Mouse (Mus musculus): ENCODE measurements around the gene Stard7. TPM values are rescaled to one million over a fixed set of nuclear protein-coding genes. Genes with fewer than 3 reads are reported as not detected.

Stard7 gene
- polyA plus RNA-seq, 1 experiment from 2014 or later, result 76.1 TPM

- WGBS, result 56% methylated on average over 6 of the region's 6 CpGs
- H3K36me3 ChIP-seq (ENCODE audit: insufficient read depth, low read length), result no peaks in the 10 kb centered on the region
- no peak overlapping the region for H3K4me2 ChIP-seq (replicated peaks; ENCODE audit: low read depth, low read length)
- H3K4me3 ChIP-seq (ENCODE audit: low read length), result no peak overlapping the region
- no peaks in the 10 kb centered on the region for H3K9me3 ChIP-seq (ENCODE audit: low read length)
- no peaks in the 10 kb centered on the region for H3K27me3 ChIP-seq (ENCODE audit: insufficient read depth, low read length)
- no peak overlapping the region for H3K9ac ChIP-seq (replicated peaks; ENCODE audit: low read length)
- no peaks in the 10 kb centered on the region for H3K4me1 ChIP-seq (ENCODE audit: insufficient read depth, low read length)
- ATAC-seq (ENCODE audit: low FRiP score, low TSS enrichment), result peak; percentile 55; the same call in 1 of the 2 replicates
- H3K27ac ChIP-seq (ENCODE audit: low read length), result 0 out of 2 replicates have a peak overlapping the region, but pooled peaks have one; percentile 4
Measured at GRCm38 (mm10) chr2:127314467-127315154, 44.6 kb downstream of the Stard7 start.

- WGBS, result 95% methylated on average over 1 of the region's 1 CpGs
- no peaks in the 10 kb centered on the region for H3K27me3 ChIP-seq (ENCODE audit: insufficient read depth, low read length)
- H3K27ac ChIP-seq (ENCODE audit: low read length), result no peak overlapping the region
- no peaks in the 10 kb centered on the region for H3K4me1 ChIP-seq (ENCODE audit: insufficient read depth, low read length)
- H3K36me3 ChIP-seq (ENCODE audit: insufficient read depth, low read length), result no peaks in the 10 kb centered on the region
- H3K9me3 ChIP-seq (ENCODE audit: low read length), result no peaks in the 10 kb centered on the region
- no peak for ATAC-seq (ENCODE audit: low FRiP score, low TSS enrichment)
- no peak overlapping the region for H3K9ac ChIP-seq (replicated peaks; ENCODE audit: low read length)
- no peak overlapping the region for H3K4me2 ChIP-seq (replicated peaks; ENCODE audit: low read depth, low read length)
- no peak overlapping the region for H3K4me3 ChIP-seq (ENCODE audit: low read length)
Measured at GRCm38 (mm10) chr2:127315155-127315470, 45.1 kb downstream of the Stard7 start.

GRCm38 (mm10) chr2:127316431-127316830 lies 46.4 kb downstream of the Stard7 start:
- Histone ChIP-seq H3K9ac (replicated peaks; ENCODE audit: low read length) (no peak overlapping the region), H3K27me3 (ENCODE audit: insufficient read depth, low read length) (no peaks in the 10 kb centered on the region), H3K9me3 (ENCODE audit: low read length) (no peaks in the 10 kb centered on the region), H3K27ac (ENCODE audit: low read length) (no peak overlapping the region), H3K4me2 (replicated peaks; ENCODE audit: low read depth, low read length) (no peak overlapping the region), H3K4me3 (ENCODE audit: low read length) (no peak overlapping the region), H3K36me3 (ENCODE audit: insufficient read depth, low read length) (no peaks in the 10 kb centered on the region), H3K4me1 (ENCODE audit: insufficient read depth, low read length) (no peaks in the 10 kb centered on the region)
- 74% methylated on average over 5 of the region's 5 CpGs for WGBS
- ATAC-seq (ENCODE audit: low FRiP score, low TSS enrichment), result no peak

DNA sequence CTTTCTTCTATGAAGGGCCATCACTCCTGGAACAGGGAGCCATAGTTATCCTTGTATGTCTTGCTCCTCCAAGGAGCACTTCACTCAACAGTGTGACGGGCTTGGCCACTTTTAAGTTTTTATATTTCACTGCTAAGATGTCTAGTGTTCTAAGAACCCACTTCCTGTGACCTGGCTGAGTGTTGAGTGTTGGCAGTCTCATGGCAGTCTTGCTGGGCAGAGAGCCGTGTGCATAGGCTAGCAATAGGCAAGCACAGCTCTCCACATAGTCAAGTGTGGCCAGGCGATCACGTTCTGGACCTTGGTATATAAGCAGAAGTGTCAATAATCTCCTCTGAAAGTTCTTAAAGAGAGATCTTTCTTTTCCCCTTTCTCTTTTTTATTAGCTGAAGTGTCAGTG lies 48.1 kb downstream of the Stard7 start:
- Histone ChIP-seq H3K27me3 (ENCODE audit: insufficient read depth, low read length) (no peaks in the 10 kb centered on the region), H3K4me3 (ENCODE audit: low read length) (no peak overlapping the region), H3K4me1 (ENCODE audit: insufficient read depth, low read length) (no peaks in the 10 kb centered on the region; the same call in 1 of the 2 replicates), H3K27ac (ENCODE audit: low read length) (no peak overlapping the region), H3K9ac (replicated peaks; ENCODE audit: low read length) (no peak overlapping the region), H3K4me2 (replicated peaks; ENCODE audit: low read depth, low read length) (no peak overlapping the region), H3K9me3 (ENCODE audit: low read length) (no peaks in the 10 kb centered on the region), H3K36me3 (ENCODE audit: insufficient read depth, low read length) (no peaks in the 10 kb centered on the region)
- no peak for ATAC-seq (ENCODE audit: low FRiP score, low TSS enrichment)
- WGBS, result 89% methylated on average over 4 of the region's 4 CpGs

GRCm38 (mm10) chr2:127319071-127319470 lies 49.1 kb downstream of the Stard7 start:
- Histone ChIP-seq H3K4me3 (ENCODE audit: low read length) (no peak overlapping the region), H3K4me2 (replicated peaks; ENCODE audit: low read depth, low read length) (no peak overlapping the region), H3K36me3 (ENCODE audit: insufficient read depth, low read length) (no peaks in the 10 kb centered on the region), H3K27me3 (ENCODE audit: insufficient read depth, low read length) (no peaks in the 10 kb centered on the region), H3K9ac (replicated peaks; ENCODE audit: low read length) (no peak overlapping the region), H3K9me3 (ENCODE audit: low read length) (no peaks in the 10 kb centered on the region), H3K4me1 (ENCODE audit: insufficient read depth, low read length) (no peaks in the 10 kb centered on the region; the same call in 1 of the 2 replicates), H3K27ac (ENCODE audit: low read length) (no peak overlapping the region)
- ATAC-seq (ENCODE audit: low FRiP score, low TSS enrichment), result no peak
- WGBS, result 66% methylated on average over 4 of the region's 4 CpGs

DNA sequence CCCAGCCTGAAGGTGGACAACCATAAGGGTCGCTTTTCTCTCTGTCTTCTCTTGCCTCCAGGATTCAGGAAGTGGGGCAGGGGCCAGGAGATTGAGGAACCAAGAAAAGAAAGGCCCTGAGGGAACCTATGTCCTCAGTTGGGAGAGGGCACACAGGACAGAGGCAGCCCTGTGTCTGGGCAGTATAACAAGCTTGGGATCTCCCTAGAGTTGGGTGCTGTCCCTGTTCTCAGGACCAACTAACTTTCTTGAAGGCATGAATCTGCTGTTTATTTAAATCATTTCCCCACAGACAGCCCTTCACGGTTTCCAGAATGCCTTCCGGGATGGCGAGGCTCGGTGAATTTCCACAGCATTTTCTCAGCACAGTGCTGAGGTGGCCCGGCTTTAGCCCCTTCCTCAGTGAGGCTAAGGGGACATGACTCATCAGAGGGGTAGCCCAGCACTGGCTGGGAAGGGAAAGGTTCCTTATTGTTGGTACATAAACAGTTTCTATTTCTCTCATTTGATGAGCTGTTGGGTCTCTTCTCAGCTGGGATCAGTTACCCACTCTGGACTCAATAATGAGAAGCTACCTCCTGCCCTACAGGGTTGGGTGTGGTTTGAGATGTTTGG lies 52.8 kb downstream of the Stard7 start:
- H3K36me3 ChIP-seq (ENCODE audit: insufficient read depth, low read length), result no peaks in the 10 kb centered on the region
- no peak overlapping the region for H3K4me3 ChIP-seq (ENCODE audit: low read length)
- H3K4me1 ChIP-seq (ENCODE audit: insufficient read depth, low read length), result peaks cover 4% of the 10 kb centered on the region
- no peak for ATAC-seq (ENCODE audit: low FRiP score, low TSS enrichment)
- no peak overlapping the region for H3K4me2 ChIP-seq (replicated peaks; ENCODE audit: low read depth, low read length)
- no peak overlapping the region for H3K9ac ChIP-seq (replicated peaks; ENCODE audit: low read length)
- WGBS, result 74% methylated on average over 6 of the region's 6 CpGs
- H3K27ac ChIP-seq (ENCODE audit: low read length), result no peak overlapping the region
- no peaks in the 10 kb centered on the region for H3K27me3 ChIP-seq (ENCODE audit: insufficient read depth, low read length)
- H3K9me3 ChIP-seq (ENCODE audit: low read length), result no peaks in the 10 kb centered on the region

GRCm38 (mm10) chr2:127323667-127324066 lies 53.6 kb downstream of the Stard7 start:
- Histone ChIP-seq H3K4me2 (replicated peaks; ENCODE audit: low read depth, low read length) (no peak overlapping the region), H3K9me3 (ENCODE audit: low read length) (no peaks in the 10 kb centered on the region), H3K4me3 (ENCODE audit: low read length) (no peak overlapping the region), H3K9ac (replicated peaks; ENCODE audit: low read length) (no peak overlapping the region), H3K36me3 (ENCODE audit: insufficient read depth, low read length) (no peaks in the 10 kb centered on the region), H3K27me3 (ENCODE audit: insufficient read depth, low read length) (no peaks in the 10 kb centered on the region), H3K27ac (ENCODE audit: low read length) (no peak overlapping the region), H3K4me1 (ENCODE audit: insufficient read depth, low read length) (peaks cover 5% of the 10 kb centered on the region)
- ATAC-seq (ENCODE audit: low FRiP score, low TSS enrichment), result no peak
- 82% methylated on average over 1 of the region's 1 CpGs for WGBS

- H3K9ac ChIP-seq (replicated peaks; ENCODE audit: low read length), result no peak overlapping the region
- no peak overlapping the region for H3K4me3 ChIP-seq (ENCODE audit: low read length)
- no peak overlapping the region for H3K27ac ChIP-seq (ENCODE audit: low read length)
- peaks cover 10% of the 10 kb centered on the region for H3K4me1 ChIP-seq (ENCODE audit: insufficient read depth, low read length)
- H3K4me2 ChIP-seq (replicated peaks; ENCODE audit: low read depth, low read length), result no peak overlapping the region
- no peaks in the 10 kb centered on the region for H3K9me3 ChIP-seq (ENCODE audit: low read length)
- no peak for ATAC-seq (ENCODE audit: low FRiP score, low TSS enrichment)
- no peaks in the 10 kb centered on the region for H3K27me3 ChIP-seq (ENCODE audit: insufficient read depth, low read length)
- no peaks in the 10 kb centered on the region for H3K36me3 ChIP-seq (ENCODE audit: insufficient read depth, low read length)
- WGBS, result 35% methylated on average over 7 of the region's 7 CpGs
Measured at GRCm38 (mm10) chr2:127324456-127324855, 54.4 kb downstream of the Stard7 start.

DNA sequence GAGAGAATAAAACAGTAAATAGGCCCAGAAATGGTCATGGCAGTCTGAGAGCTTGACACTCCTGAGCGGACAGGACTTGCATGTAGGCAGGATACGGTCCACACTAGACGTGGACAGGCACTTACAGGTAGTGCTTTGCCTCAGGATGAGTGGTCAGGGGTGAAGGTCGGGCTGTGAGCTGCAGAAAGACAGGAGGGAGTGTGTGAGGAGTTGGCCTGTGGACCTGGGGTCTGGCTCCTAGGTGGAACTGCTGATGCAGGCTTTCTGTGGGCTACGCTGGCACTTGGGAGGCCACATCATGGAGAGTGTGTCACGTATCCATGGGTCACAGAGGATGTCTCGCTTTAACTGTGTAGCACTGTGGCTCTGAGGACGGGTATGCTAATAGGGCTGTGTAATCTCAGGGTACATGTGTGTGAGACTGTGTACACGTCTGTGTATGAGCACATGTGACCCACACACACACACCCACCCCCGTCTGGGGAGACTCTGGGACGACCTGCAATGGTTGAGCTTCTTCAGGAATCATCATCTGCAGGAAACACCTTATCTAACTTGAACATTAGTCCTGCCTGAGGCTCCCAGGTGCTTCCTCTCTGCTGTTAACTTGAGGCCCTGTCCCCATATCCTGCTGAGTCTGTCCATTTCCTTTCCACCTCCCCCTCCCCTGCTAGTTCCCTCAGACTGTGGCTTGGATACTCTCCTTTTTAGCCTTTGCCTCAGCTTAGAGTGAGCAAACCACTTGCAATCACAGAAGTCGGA lies 58.3 kb downstream of the Stard7 start:
- Histone ChIP-seq H3K9ac (replicated peaks; ENCODE audit: low read length) (no peak overlapping the region), H3K4me3 (ENCODE audit: low read length) (no peak overlapping the region), H3K27me3 (ENCODE audit: insufficient read depth, low read length) (no peaks in the 10 kb centered on the region), H3K4me2 (replicated peaks; ENCODE audit: low read depth, low read length) (no peak overlapping the region), H3K4me1 (ENCODE audit: insufficient read depth, low read length) (peaks cover 11% of the 10 kb centered on the region), H3K9me3 (ENCODE audit: low read length) (no peaks in the 10 kb centered on the region), H3K36me3 (ENCODE audit: insufficient read depth, low read length) (no peaks in the 10 kb centered on the region), H3K27ac (ENCODE audit: low read length) (peak overlapping the region; percentile 67)
- 65% methylated on average over 12 of the region's 12 CpGs for WGBS
- peak; percentile 46; the same call in 1 of the 2 replicates for ATAC-seq (ENCODE audit: low FRiP score, low TSS enrichment)

All from kidney, embryonic 16.5 days (tissue).